Mouse (Mus musculus): ENCODE measurements around the gene Elmsan1.
A peak's percentile ranks its signal among the peaks of the same experiment; 100 is the strongest.

Gene Elmsan1

GRCm38 (mm10) chr12:84151911-84152310 is 66.8 kb downstream of the Elmsan1 start:
- DNase-seq (ENCODE audit: low read depth, low spot score) = no peak

GRCm38 (mm10) chr12:84150976-84151375 is 67.7 kb downstream of the Elmsan1 start:
- DNase-seq (ENCODE audit: low read depth, low spot score) = no peak

GRCm38 (mm10) chr12:84149971-84150370 is 68.7 kb downstream of the Elmsan1 start:
- no peak for DNase-seq (ENCODE audit: low read depth, low spot score)

GRCm38 (mm10) chr12:84148622-84149012 is 70.1 kb downstream of the Elmsan1 start:
- DNase-seq (ENCODE audit: low read depth, low spot score) = no peak

- DNase-seq (ENCODE audit: low read depth, low spot score) = peak; percentile 85
Observed at GRCm38 (mm10) chr12:84147954-84148621, 70.6 kb downstream of the Elmsan1 start, which contains the start of gene Pnma1. TSS of gene Pnma1 (minus strand) at chr12:84148489.

- no peak for DNase-seq (ENCODE audit: low read depth, low spot score)
Observed at GRCm38 (mm10) chr12:84142281-84143050, 76.2 kb downstream of the Elmsan1 start.

- DNase-seq (ENCODE audit: low read depth, low spot score) = no peak
Observed at GRCm38 (mm10) chr12:84141271-84141670, 77.4 kb downstream of the Elmsan1 start.

- no peak for DNase-seq (ENCODE audit: low read depth, low spot score)
Observed at GRCm38 (mm10) chr12:84140135-84140534, 78.5 kb downstream of the Elmsan1 start.

GRCm38 (mm10) chr12:84137131-84137530 is 81.5 kb downstream of the Elmsan1 start:
- no peak for DNase-seq (ENCODE audit: low read depth, low spot score)

GRCm38 (mm10) chr12:84132265-84132664 is 86.4 kb downstream of the Elmsan1 start:
- peak; percentile 82 for DNase-seq (ENCODE audit: low read depth, low spot score)

GRCm38 (mm10) chr12:84129931-84130330 is 88.8 kb downstream of the Elmsan1 start:
- DNase-seq (ENCODE audit: low read depth, low spot score) = no peak

GRCm38 (mm10) chr12:84128576-84128975 is 90.1 kb downstream of the Elmsan1 start:
- DNase-seq (ENCODE audit: low read depth, low spot score) = no peak

GRCm38 (mm10) chr12:84126899-84127298 is 91.8 kb downstream of the Elmsan1 start:
- no peak for DNase-seq (ENCODE audit: low read depth, low spot score)

GRCm38 (mm10) chr12:84125892-84126291 is 92.8 kb downstream of the Elmsan1 start:
- no peak for DNase-seq (ENCODE audit: low read depth, low spot score)

- no peak for DNase-seq (ENCODE audit: low read depth, low spot score)
Observed at GRCm38 (mm10) chr12:84119584-84119983, 99.1 kb downstream of the Elmsan1 start.

- DNase-seq (ENCODE audit: low read depth, low spot score) = peak; percentile 92
Observed at GRCm38 (mm10) chr12:84114153-84114994, 104.3 kb downstream of the Elmsan1 start, which contains the start of gene Dnal1. TSS of gene Dnal1 (plus strand) at chr12:84114366.

- no peak for DNase-seq (ENCODE audit: low read depth, low spot score)
Observed at GRCm38 (mm10) chr12:84113676-84114075, 105.0 kb downstream of the Elmsan1 start.

- no peak for DNase-seq (ENCODE audit: low read depth, low spot score)
Observed at GRCm38 (mm10) chr12:84110814-84111213, 107.9 kb downstream of the Elmsan1 start.

GRCm38 (mm10) chr12:84109924-84110323 is 108.8 kb downstream of the Elmsan1 start:
- no peak for DNase-seq (ENCODE audit: low read depth, low spot score)

- peak; percentile 21 for DNase-seq (ENCODE audit: low read depth, low spot score)
Observed at GRCm38 (mm10) chr12:84107692-84108091, 111.0 kb downstream of the Elmsan1 start.

GRCm38 (mm10) chr12:84107012-84107411 is 111.7 kb downstream of the Elmsan1 start:
- DNase-seq (ENCODE audit: low read depth, low spot score) = no peak

- DNase-seq (ENCODE audit: low read depth, low spot score) = no peak
Observed at GRCm38 (mm10) chr12:84101493-84101845, 117.2 kb downstream of the Elmsan1 start.
